Mouse (Mus musculus) erythroblast, adult 5-6 weeks (primary cell): ENCODE results near the gene Akap13. TPM values are rescaled to one million over a fixed set of nuclear protein-coding genes. Genes with fewer than 3 reads are reported as not detected.

Experiments
- ATAC-seq: replicated peaks from 2 replicates; pipeline ENCODE4 v1.8.0; 2016; ENCODE audit warnings: moderate number of reproducible peaks, mild to moderate bottlenecking, moderate TSS enrichment, inconsistent platforms; ENCODE audit not compliant: poor library complexity, low FRiP score, severe bottlenecking
- total RNA-seq, 2 experiments: library from RNA; stranded (forward) in 1 of 2; stranded (reverse) in 1 of 2; fragments of 150-400 nt in 1 of 2; fragments of 200-764, 138-1000 nt in 1 of 2; gene quantifications; 2 replicates each; pipeline versions ENCODE4 v1.2.3 to v1.2.4; 2015 to 2017; ENCODE audit warnings: low replicate concordance in 2 of 2

Akap13 gene
- total RNA-seq, 2 experiments from 2014 or later: 608 to 2,715 TPM

- ATAC-seq: no peak
Measured at GRCm38 (mm10) chr7:75506628-75507027, 51.3 kb downstream of the Akap13 start.

- ATAC-seq: no peak
Measured at GRCm38 (mm10) chr7:75509085-75509873, 53.9 kb downstream of the Akap13 start.

GRCm38 (mm10) chr7:75515472-75515871 is 60.1 kb downstream of the Akap13 start:
- ATAC-seq: no peak

- ATAC-seq: no peak
Measured at GRCm38 (mm10) chr7:75516716-75517619, 61.6 kb downstream of the Akap13 start.

GRCm38 (mm10) chr7:75520531-75520930 is 65.2 kb downstream of the Akap13 start:
- no peak for ATAC-seq

GRCm38 (mm10) chr7:75521199-75521598 is 65.9 kb downstream of the Akap13 start:
- ATAC-seq: no peak

- ATAC-seq: 0 out of 2 replicates have a peak, but pooled peaks have one; percentile 46
Measured at GRCm38 (mm10) chr7:75522226-75522625, 66.9 kb downstream of the Akap13 start.

- ATAC-seq: no peak
Measured at GRCm38 (mm10) chr7:75524789-75525569, 69.6 kb downstream of the Akap13 start.

- ATAC-seq: no peak
Measured at GRCm38 (mm10) chr7:75525716-75526401, 70.5 kb downstream of the Akap13 start.

GRCm38 (mm10) chr7:75528751-75529150 is 73.4 kb downstream of the Akap13 start:
- ATAC-seq: no peak

- no peak for ATAC-seq
Measured at GRCm38 (mm10) chr7:75529857-75530437, 74.6 kb downstream of the Akap13 start.

GRCm38 (mm10) chr7:75530642-75531041 is 75.3 kb downstream of the Akap13 start:
- ATAC-seq: no peak

GRCm38 (mm10) chr7:75533079-75533478 is 77.7 kb downstream of the Akap13 start:
- no peak for ATAC-seq

- ATAC-seq: no peak
Measured at GRCm38 (mm10) chr7:75536298-75536697, 81.0 kb downstream of the Akap13 start.

- ATAC-seq: no peak
Measured at GRCm38 (mm10) chr7:75537567-75537966, 82.2 kb downstream of the Akap13 start.

- ATAC-seq: no peak
Measured at GRCm38 (mm10) chr7:75538513-75538912, 83.2 kb downstream of the Akap13 start.

- no peak for ATAC-seq
Measured at GRCm38 (mm10) chr7:75539168-75539567, 83.8 kb downstream of the Akap13 start.

- no peak for ATAC-seq
Measured at GRCm38 (mm10) chr7:75549856-75550255, 94.5 kb downstream of the Akap13 start.

- no peak for ATAC-seq
Measured at GRCm38 (mm10) chr7:75550791-75551336, 95.5 kb downstream of the Akap13 start.
